Comparison of ENCODE assay signal across 8 mouse cellular contexts in genomic region chr7:132597251-132598041, GRCm38 (mm10). TPM values are rescaled to one million over a fixed set of nuclear protein-coding genes. Genes with fewer than 3 reads are reported as not detected.
A peak's percentile ranks its signal among the peaks of the same experiment; 100 is the strongest.
DNase-seq lines count a peak whose midpoint lies in the region; ATAC-seq lines count a peak whose summit lies in the region.

No protein-coding gene starts in this region.

- under 1% methylated on average over 60 of the region's 60 CpGs for WGBS in embryonic facial prominence, embryonic 10.5 days
- under 1% methylated on average over 54 of the region's 60 CpGs for WGBS in hindbrain, embryonic 16.5 days

- H3K27me3 ChIP-seq in embryonic facial prominence, embryonic 10.5 days (replicated peaks; ENCODE audit: low read depth, poor library complexity, severe bottlenecking): peaks cover 99% of the 10 kb centered on the region
- peaks cover 50% of the 10 kb centered on the region for H3K27me3 ChIP-seq in hindbrain, embryonic 16.5 days (replicated peaks; ENCODE audit: control insufficient read depth, insufficient read depth, low read length)

- H3K27ac ChIP-seq in embryonic facial prominence, embryonic 10.5 days (replicated peaks): no peak overlapping the region
- no peak overlapping the region for H3K27ac ChIP-seq in hindbrain, embryonic 16.5 days (ENCODE audit: low read depth, low read length)

- no peaks in the 10 kb centered on the region for H3K36me3 ChIP-seq in embryonic facial prominence, embryonic 10.5 days (replicated peaks)
- no peaks in the 10 kb centered on the region for H3K36me3 ChIP-seq in hindbrain, embryonic 16.5 days (ENCODE audit: control insufficient read depth, insufficient read depth, low read length)

- H3K4me2 ChIP-seq in hindbrain, embryonic 16.5 days (ENCODE audit: low read length): peak overlapping the region; percentile 89

- H3K4me1 ChIP-seq in embryonic facial prominence, embryonic 10.5 days: peaks cover 46% of the 10 kb centered on the region
- peaks cover 22% of the 10 kb centered on the region for H3K4me1 ChIP-seq in hindbrain, embryonic 16.5 days (ENCODE audit: control insufficient read depth, insufficient read depth, low read depth, low read length)

- H3K9ac ChIP-seq in hindbrain, embryonic 16.5 days (ENCODE audit: low read depth, low read length): peak overlapping the region; percentile 54

- 0 out of 2 replicates have a peak, but pooled peaks have one; percentile 37 for ATAC-seq in hindbrain, embryonic 16.5 days
- ATAC-seq in megakaryocyte progenitor cell, adult 5-6 weeks (replicated peaks; ENCODE audit: poor library complexity): peak; percentile 33

- H3K9me3 ChIP-seq in embryonic facial prominence, embryonic 10.5 days: no peaks in the 10 kb centered on the region
- no peaks in the 10 kb centered on the region for H3K9me3 ChIP-seq in hindbrain, embryonic 16.5 days (ENCODE audit: control insufficient read depth, low read length)

- DNase-seq in spleen, adult 12 weeks (ENCODE audit: low spot score): peak; percentile 12
- DNase-seq in spleen, postnatal 36 days (ENCODE audit: low spot score in 2 of 2): no peak
- peak; percentile 73 for DNase-seq in embryonic facial prominence, embryonic 10.5 days (ENCODE audit: low spot score)
- DNase-seq in urinary bladder, postnatal 14 days (ENCODE audit: low spot score): no peak
- no peak for DNase-seq in frontal cortex, postnatal 14 days (ENCODE audit: low spot score in 2 of 2)
- DNase-seq in right cerebral cortex, adult 2 months (ENCODE audit: low spot score in 2 of 2): no peak

- peak overlapping the region; percentile 58 for H3K4me3 ChIP-seq in embryonic facial prominence, embryonic 10.5 days
- peak overlapping the region; percentile 49 for H3K4me3 ChIP-seq in hindbrain, embryonic 16.5 days (ENCODE audit: low read length)

RNA-seq across cellular contexts. Expression of gene Nkx1-2, which starts 2.0 kb away (rescaled TPM):
- polyA plus RNA-seq in embryonic facial prominence, embryonic 10.5 days (2016; fragmentation: Nextera tagmentation; extraction: Ambion mirVana): 0.15 and 0.19 TPM in 2 replicates
- polyA plus RNA-seq in hindbrain, embryonic 16.5 days (2015; fragmentation: Nextera tagmentation; extraction: Ambion mirVana): 0.24 and 0.29 TPM in 2 replicates
- not detected in 2 replicates for total RNA-seq in megakaryocyte progenitor cell, adult 5-6 weeks (2015)
- not detected in 2 replicates for total RNA-seq in megakaryocyte progenitor cell, adult 5-6 weeks (2017)

RNA-seq across cellular contexts. Expression of gene Lhpp, which starts 13.0 kb away (rescaled TPM):
- polyA plus RNA-seq in embryonic facial prominence, embryonic 10.5 days (2016; fragmentation: Nextera tagmentation; extraction: Ambion mirVana): 15.5 TPM in 2 replicates
- polyA plus RNA-seq in hindbrain, embryonic 16.5 days (2015; fragmentation: Nextera tagmentation; extraction: Ambion mirVana): 56.2 and 56.4 TPM in 2 replicates
- total RNA-seq in megakaryocyte progenitor cell, adult 5-6 weeks (2015): 10.8 and 14.2 TPM in 2 replicates
- total RNA-seq in megakaryocyte progenitor cell, adult 5-6 weeks (2017): 9.1 and 11.2 TPM in 2 replicates

RNA-seq across cellular contexts. Expression of gene Oat, which starts 21.2 kb away (rescaled TPM):
- 121 and 127 TPM in 2 replicates for polyA plus RNA-seq in embryonic facial prominence, embryonic 10.5 days (2016; fragmentation: Nextera tagmentation; extraction: Ambion mirVana)
- 124 and 133 TPM in 2 replicates for polyA plus RNA-seq in hindbrain, embryonic 16.5 days (2015; fragmentation: Nextera tagmentation; extraction: Ambion mirVana)
- total RNA-seq in megakaryocyte progenitor cell, adult 5-6 weeks (2015): 92.6 and 99.4 TPM in 2 replicates
- 110 TPM in 2 replicates for total RNA-seq in megakaryocyte progenitor cell, adult 5-6 weeks (2017)

Comparison
In these comparisons a context has a peak if more than half of its experiments do, and no peak if none do; other contexts are left out.
1. DNase-seq: peak in spleen, adult 12 weeks (single experiment) and embryonic facial prominence, embryonic 10.5 days (single experiment); none in spleen, postnatal 36 days (0 of 2), urinary bladder, postnatal 14 days (single experiment), frontal cortex, postnatal 14 days (0 of 2) and right cerebral cortex, adult 2 months (0 of 2).